In genomic region chr17:45406281-45406680, GRCm38 (mm10) we compare ENCODE assay signal across 10 mouse cellular contexts. TPM values are rescaled to one million over a fixed set of nuclear protein-coding genes. Genes with fewer than 3 reads are reported as not detected.
DNase-seq lines count a peak whose midpoint lies in the region; ATAC-seq and TF ChIP-seq lines count a peak whose summit lies in the region.
"Had no signal": no experiment of that assay in that cellular context is flagged by ENCODE, and none has a peak within 500 bp of the region (broad histone marks: within the 10 kb centered on the region; RNA-seq: fewer than 3 reads in every experiment).

No protein-coding gene starts in this region.

- H3K27me3 ChIP-seq in forebrain, postnatal 0 days (ENCODE audit: insufficient read depth, low read length), result no peaks in the 10 kb centered on the region
- no peaks in the 10 kb centered on the region for H3K27me3 ChIP-seq in forebrain, embryonic 15.5 days
- H3K27me3 ChIP-seq in liver, postnatal 0 days (ENCODE audit: insufficient read depth, low read length), result no peaks in the 10 kb centered on the region
- no peaks in the 10 kb centered on the region for H3K27me3 ChIP-seq in ES-Bruce4 (ENCODE audit: control insufficient read depth, insufficient read depth, low read length, poor library complexity, severe bottlenecking)
- H3K27me3 ChIP-seq: neural tube, embryonic 15.5 days had no signal

- H3K36me3 ChIP-seq in forebrain, postnatal 0 days (ENCODE audit: insufficient read depth), result peaks cover 48% of the 10 kb centered on the region
- H3K36me3 ChIP-seq in forebrain, embryonic 15.5 days, result peaks cover 53% of the 10 kb centered on the region
- peaks cover 62% of the 10 kb centered on the region for H3K36me3 ChIP-seq in liver, postnatal 0 days (replicated peaks; ENCODE audit: insufficient read depth, low read length)
- peaks cover 78% of the 10 kb centered on the region for H3K36me3 ChIP-seq in ES-Bruce4 (ENCODE audit: control insufficient read depth, insufficient read depth, low read length, poor library complexity, severe bottlenecking)

- WGBS in forebrain, postnatal 0 days, result 95% methylated on average over 10 of the region's 10 CpGs
- WGBS in forebrain, embryonic 15.5 days, result 95% methylated on average over 10 of the region's 10 CpGs
- WGBS in liver, postnatal 0 days (ENCODE audit: insufficient replicate concordance), result 91% methylated on average over 10 of the region's 10 CpGs

- peak; percentile 41 for TF ChIP-seq CTCF in forebrain, postnatal 0 days (IDR thresholded peaks at IDR 0.05; ENCODE audit: low read depth)
- peak; percentile 30; the same call in 1 of the 2 replicates for TF ChIP-seq CTCF in liver, postnatal 0 days (IDR thresholded peaks at IDR 0.05; ENCODE audit: low read depth)
- TF ChIP-seq CTCF in ES-Bruce4 (IDR thresholded peaks at IDR 0.05; ENCODE audit: low read depth, low read length), result no peak

- no peak overlapping the region for H3K9ac ChIP-seq in forebrain, postnatal 0 days
- no peak overlapping the region for H3K9ac ChIP-seq in forebrain, embryonic 15.5 days (replicated peaks)
- H3K9ac ChIP-seq in liver, postnatal 0 days (replicated peaks), result no peak overlapping the region
- H3K9ac ChIP-seq in ES-Bruce4 (ENCODE audit: low read depth, poor library complexity, severe bottlenecking), result no peak overlapping the region
- H3K9ac ChIP-seq: neural tube, embryonic 15.5 days had no signal

- H3K9me3 ChIP-seq in forebrain, postnatal 0 days (ENCODE audit: low read length), result no peaks in the 10 kb centered on the region
- no peaks in the 10 kb centered on the region for H3K9me3 ChIP-seq in forebrain, embryonic 15.5 days
- H3K9me3 ChIP-seq in liver, postnatal 0 days (ENCODE audit: low read length), result no peaks in the 10 kb centered on the region
- no peaks in the 10 kb centered on the region for H3K9me3 ChIP-seq in ES-Bruce4 (replicated peaks; ENCODE audit: control insufficient read depth, insufficient read depth, low read length, poor library complexity, severe bottlenecking)
- H3K9me3 ChIP-seq: neural tube, embryonic 15.5 days had no signal

- DNase-seq in forebrain, postnatal 0 days, result peak; percentile 12
- DNase-seq in liver, postnatal 0 days, result no peak
- no peak for DNase-seq in liver
- no peak for DNase-seq in urinary bladder, adult 2 months (ENCODE audit: low spot score)
- DNase-seq in T-cell, adult 2 months (ENCODE audit: low spot score), result no peak
- DNase-seq: kidney, adult 11 months had no signal

- ATAC-seq in forebrain, postnatal 0 days, result no peak
- ATAC-seq in forebrain, embryonic 15.5 days (replicated peaks), result no peak
- no peak for ATAC-seq in liver, postnatal 0 days
- ATAC-seq in megakaryocyte progenitor cell, adult 5-6 weeks (replicated peaks; ENCODE audit: poor library complexity), result peak; percentile 55; the same call in 1 of the 2 replicates

- no peak overlapping the region for H3K4me3 ChIP-seq in forebrain, postnatal 0 days (ENCODE audit: low read depth, low read length)
- H3K4me3 ChIP-seq in forebrain, embryonic 15.5 days, result no peak overlapping the region
- no peak overlapping the region for H3K4me3 ChIP-seq in liver, postnatal 0 days (ENCODE audit: low read depth, low read length)
- H3K4me3 ChIP-seq in ES-Bruce4 (ENCODE audit: low read depth, low read length), result no peak overlapping the region
- H3K4me3 ChIP-seq: neural tube, embryonic 15.5 days had no signal

- no peak for TF ChIP-seq EP300 in liver, postnatal 0 days (IDR thresholded peaks at IDR 0.05; ENCODE audit: low read depth)
- TF ChIP-seq EP300 in ES-Bruce4 (IDR thresholded peaks at IDR 0.05; ENCODE audit: insufficient read depth, low read depth, low read length), result no peak

- no peaks in the 10 kb centered on the region for H3K4me1 ChIP-seq in forebrain, postnatal 0 days (ENCODE audit: insufficient read depth)
- no peaks in the 10 kb centered on the region for H3K4me1 ChIP-seq in forebrain, embryonic 15.5 days
- H3K4me1 ChIP-seq in liver, postnatal 0 days (ENCODE audit: insufficient read depth), result peaks cover 3% of the 10 kb centered on the region; the same call in 1 of the 2 replicates
- no peaks in the 10 kb centered on the region for H3K4me1 ChIP-seq in ES-Bruce4 (ENCODE audit: control insufficient read depth, insufficient read depth, low read length)

- no peak overlapping the region for H3K27ac ChIP-seq in forebrain, postnatal 0 days (ENCODE audit: low read depth, low read length)
- H3K27ac ChIP-seq in forebrain, embryonic 15.5 days (replicated peaks), result no peak overlapping the region
- H3K27ac ChIP-seq in liver, postnatal 0 days (ENCODE audit: low read depth), result no peak overlapping the region
- H3K27ac ChIP-seq in ES-Bruce4 (ENCODE audit: insufficient read depth, low read length), result 0 out of 2 replicates have a peak overlapping the region, but pooled peaks have one; percentile 37
- H3K27ac ChIP-seq: neural tube, embryonic 15.5 days had no signal

- TF ChIP-seq POLR2A in ES-Bruce4 (IDR thresholded peaks at IDR 0.05; ENCODE audit: insufficient read depth, low read length), result no peak

- H3K4me2 ChIP-seq in forebrain, postnatal 0 days (ENCODE audit: low read depth), result no peak overlapping the region
- H3K4me2 ChIP-seq in forebrain, embryonic 15.5 days (replicated peaks), result no peak overlapping the region
- H3K4me2 ChIP-seq in liver, postnatal 0 days (ENCODE audit: low read depth, low read length), result no peak overlapping the region
- H3K4me2 ChIP-seq: neural tube, embryonic 15.5 days had no signal

RNA-seq across cellular contexts. Expression of gene Cdc5l, which starts 27.3 kb away (rescaled TPM):
- total RNA-seq in forebrain, postnatal 0 days (2014; rRNA removed), result 49.5 and 72.6 TPM in 2 replicates
- 46.9 and 55.3 TPM in 2 replicates for polyA plus RNA-seq in forebrain, postnatal 0 days (2015; fragmentation: Nextera tagmentation; extraction: Ambion mirVana)
- polyA plus RNA-seq in forebrain, embryonic 15.5 days (2015; fragmentation: Nextera tagmentation; extraction: Ambion mirVana), result 69.5 and 74.5 TPM in 2 replicates
- polyA plus RNA-seq in liver, postnatal 0 days (2015; fragmentation: Nextera tagmentation; extraction: Ambion mirVana), result 20.9 and 21.7 TPM in 2 replicates
- polyA plus RNA-seq in ES-Bruce4 (2011; ENCODE audit: insufficient read depth, insufficient read length, low read depth, missing spikeins), result 135 and 137 TPM in 2 replicates
- 60.9 and 69.3 TPM in 2 replicates for total RNA-seq in megakaryocyte progenitor cell, adult 5-6 weeks (2015)
- 109 and 128 TPM in 2 replicates for total RNA-seq in megakaryocyte progenitor cell, adult 5-6 weeks (2017)
- 20.3 and 24.9 TPM in 2 replicates for polyA plus RNA-seq in urinary bladder, adult 2 months (2012; rRNA removed)
